Mouse (Mus musculus) gastrocnemius, adult 8-10 months (tissue): Measurements from ENCODE around the gene Magi2. TPM values are rescaled to one million over a fixed set of nuclear protein-coding genes. Genes with fewer than 3 reads are reported as not detected.

Experiments
- DNase-seq, 2 experiments: peaks; one replicate each; pipeline ENCODE4 v3.0.0; 2022; ENCODE audit warnings: low spot score in 2 of 2
- total RNA-seq, 4 experiments: library from RNA; stranded (reverse); gene quantifications; 2 replicates each; pipeline ENCODE4 v1.2.4; 2022

The Magi2 gene
- total RNA-seq, 4 experiments from 2014 or later = 0.70 to 1.4 (median 0.88) TPM

DNA sequence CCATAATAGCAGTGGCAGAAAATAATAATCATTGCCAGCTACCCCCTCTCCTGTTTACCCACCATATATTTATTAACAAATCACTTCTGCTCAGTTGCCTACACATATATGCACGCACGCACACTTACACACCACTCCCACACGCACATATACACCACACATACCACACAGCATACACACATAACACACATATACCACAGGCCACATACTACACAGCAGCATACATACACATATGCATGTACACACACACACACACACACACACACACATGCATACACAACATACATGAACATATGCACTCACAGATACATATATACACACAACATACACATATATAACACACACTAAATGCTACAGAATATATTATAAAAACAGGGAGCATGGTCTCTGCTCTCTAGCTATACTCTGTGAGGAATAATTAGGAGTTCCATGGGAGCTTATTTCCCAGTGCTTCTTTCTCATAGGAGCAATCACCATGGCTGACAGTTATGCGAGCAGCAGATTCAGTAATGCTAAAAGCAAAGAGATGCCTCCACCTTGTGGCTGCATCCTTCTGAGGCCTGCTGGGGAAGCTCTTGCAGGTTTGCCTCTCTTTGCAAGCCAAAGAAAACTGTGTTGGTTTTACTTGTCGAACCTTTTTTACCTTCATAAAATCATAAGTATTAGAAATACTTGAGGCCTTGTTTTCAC, 1410.6 kb downstream of the Magi2 start:
- no peak for DNase-seq

DNA sequence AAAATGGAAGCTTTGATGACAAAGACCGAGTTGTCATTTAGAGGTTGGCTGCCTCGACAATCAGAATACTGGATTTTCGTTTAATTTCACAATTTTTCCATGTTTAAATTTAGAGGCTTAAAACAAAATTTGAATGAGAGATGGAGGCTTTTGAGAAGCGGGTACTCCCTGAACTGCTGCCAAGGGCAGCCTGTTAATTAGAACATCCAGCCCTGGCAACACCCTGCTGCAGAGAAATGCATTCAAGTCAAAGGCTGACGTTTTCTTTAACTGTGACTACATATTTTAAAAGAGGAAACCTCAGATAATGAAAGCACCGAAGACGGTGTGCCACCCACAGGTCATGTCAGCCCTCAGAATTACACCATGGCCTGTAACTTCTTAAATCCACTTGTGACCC, 1415.4 kb downstream of the Magi2 start:
- DNase-seq = no peak

DNA sequence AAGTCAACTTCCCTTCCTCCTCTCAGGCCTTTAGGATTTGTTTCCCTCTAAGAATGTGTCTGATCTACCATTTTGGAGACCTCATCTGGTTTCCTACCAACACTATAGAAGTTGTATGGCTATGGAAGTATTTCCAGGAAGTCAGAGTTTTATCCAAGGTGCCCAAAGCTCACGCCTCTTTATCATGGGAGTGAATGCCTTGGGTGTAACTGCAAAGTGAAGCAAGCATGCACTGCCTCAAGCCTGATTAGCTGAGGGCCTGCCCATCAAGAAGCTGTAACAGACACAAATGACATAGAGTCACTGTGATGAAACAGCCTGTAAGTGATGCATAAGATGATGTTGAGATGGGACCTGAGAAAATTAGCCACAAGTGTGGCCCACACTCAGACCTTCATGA, 1416.9 kb downstream of the Magi2 start:
- no peak for DNase-seq

DNA sequence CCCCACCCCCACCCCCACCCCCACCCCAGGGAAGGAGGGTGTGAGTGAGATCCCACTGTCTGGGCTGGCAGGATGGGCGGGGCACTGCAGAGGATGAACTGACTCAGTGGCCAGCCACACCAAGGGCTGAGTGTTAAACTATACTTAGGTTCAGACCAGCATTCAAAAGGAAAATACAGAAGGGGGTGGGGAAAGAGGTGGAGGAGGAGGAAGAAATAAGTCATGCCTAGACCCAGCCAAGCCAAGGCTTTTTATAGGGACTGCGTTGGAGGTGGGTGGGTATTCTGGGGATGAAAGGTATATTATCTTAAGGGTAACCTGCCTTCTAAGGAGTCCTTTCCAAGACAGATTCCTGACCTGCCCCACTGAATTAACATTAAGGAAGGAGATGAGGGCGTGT, 1420.1 kb downstream of the Magi2 start:
- no peak for DNase-seq

DNA sequence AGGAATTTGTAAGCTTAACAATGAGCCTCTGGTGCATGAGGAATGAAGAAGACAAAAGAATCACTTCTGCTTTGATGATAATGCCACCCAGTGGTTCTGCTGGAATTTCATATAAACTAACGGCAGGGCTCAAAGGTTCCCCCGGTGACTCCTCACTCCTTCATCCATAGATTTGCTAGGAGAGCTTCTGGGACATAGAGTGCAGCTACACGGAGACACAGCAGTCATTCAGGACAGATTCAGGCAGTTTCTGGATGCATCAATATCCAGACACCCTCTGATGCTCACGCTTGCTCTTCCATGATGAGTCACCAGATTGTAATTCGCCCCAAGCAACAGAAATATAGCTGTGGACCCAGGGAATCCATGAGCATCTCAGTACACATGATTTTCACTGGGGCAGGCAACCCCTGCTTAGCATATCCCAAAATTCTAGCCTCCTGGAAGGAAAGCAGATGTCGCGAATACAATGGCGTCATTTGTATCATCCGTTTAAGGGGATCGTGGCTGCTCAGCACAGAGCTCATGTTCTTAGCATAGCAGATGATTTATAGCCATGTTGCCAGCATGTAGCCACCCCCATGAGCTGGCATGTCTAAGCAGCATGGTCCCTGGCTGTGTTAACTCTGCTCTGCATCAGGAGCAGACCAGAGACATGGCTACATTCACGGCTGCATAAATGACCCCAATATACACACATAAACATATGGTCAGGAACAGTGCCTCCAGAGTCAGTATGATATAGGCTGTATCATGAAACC, 1426.8 kb downstream of the Magi2 start:
- DNase-seq = no peak

DNA sequence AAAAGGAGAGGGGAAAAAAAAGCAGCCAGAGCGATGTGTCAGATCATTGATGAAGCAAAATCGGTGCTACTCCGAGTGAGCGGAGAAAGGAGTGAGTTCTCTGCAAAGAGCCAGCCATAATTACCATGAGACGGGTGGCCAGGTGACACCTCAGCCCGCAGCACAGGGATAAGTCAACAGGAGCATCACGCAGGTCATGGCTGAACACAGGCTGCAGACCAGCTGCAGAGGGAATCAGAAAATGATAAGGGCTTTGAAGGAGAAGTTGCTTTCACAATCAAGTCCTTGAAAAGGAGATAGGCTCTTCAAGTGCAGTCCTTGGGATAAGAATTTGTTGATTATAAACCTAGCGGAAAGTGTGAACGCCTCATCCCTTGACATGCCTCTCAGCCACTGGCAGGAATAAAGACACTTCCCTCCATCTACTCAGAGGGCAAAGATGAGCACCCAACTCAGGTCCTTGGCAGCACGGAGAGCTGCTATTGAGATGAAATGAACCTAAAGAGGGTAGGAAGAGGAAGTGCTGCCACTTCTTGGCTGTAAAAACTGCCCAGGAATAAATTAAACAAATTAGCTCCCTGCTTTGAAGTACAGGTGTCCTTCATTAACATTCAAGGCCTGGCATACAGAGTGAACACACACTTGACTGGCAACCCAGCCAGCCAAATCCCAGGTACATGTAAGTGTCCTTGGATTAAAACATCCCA, 1428.1 kb downstream of the Magi2 start:
- no peak for DNase-seq

DNA sequence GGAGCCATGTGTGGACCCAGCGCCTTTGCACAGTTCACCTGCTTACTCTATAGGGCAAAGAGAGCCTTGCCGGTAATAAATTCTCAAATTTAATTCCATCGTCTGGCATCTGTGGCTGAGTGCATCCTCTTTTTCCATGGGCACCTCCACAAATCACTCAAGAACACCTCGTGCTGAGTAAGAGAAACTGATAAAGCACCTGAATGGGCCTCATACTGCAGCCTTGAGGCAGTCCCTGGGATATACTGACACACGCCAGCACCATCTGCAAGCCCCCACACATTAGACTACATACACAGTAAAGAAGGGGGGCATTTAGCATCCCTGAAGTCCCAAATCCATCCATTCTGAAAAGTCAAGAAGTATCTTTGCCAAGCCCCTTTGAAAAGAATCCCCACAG, 1430.2 kb downstream of the Magi2 start:
- DNase-seq = no peak

DNA sequence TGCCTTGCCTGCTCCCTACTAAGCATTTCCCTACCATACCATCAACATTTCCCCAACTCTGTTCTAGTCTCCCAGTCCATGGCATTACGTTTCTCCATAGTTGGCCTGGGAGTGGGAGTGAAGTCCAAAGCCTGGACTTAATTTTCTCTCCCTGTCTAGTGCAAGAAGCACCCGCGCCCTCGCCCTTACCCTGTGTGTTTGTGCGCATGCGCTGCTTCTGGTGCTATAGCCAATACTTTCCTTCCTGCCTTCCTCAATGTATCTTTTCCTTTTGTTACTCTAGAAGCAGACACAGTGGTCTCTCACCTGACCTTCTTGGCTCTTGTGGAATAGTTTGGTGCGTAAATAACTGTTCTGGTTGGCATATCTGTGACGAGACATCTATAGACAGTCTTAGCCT, 1440.8 kb downstream of the Magi2 start:
- DNase-seq = no peak

DNA sequence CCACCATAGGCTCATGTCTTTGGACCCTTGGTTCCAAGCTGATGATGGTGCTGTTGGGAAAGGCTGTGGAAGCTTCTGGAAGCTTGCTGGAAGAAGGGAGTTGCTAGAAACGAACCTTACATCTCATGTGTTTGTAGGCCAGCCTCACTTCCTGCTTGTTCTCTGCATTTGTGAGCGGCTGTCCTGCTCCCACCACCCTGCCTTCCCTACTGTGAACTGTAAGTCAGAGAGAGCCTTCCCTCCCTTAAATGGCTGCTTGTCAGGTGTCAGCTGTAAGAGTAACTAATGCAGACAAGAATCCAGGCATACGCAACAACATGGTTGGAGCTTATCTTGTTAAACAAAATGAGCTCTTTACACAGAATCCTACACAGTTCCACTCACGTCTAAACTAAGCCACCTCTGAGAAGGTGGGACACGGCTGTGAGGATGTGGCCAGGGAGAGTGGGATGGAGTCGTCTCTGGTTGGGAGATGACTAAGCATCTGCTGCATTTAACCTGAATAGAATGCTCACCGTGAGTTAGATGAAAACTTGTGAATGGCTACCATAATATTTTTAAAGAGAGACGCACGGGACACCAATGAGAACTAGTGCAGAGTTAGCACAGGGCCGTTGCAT, 1442.0 kb downstream of the Magi2 start:
- DNase-seq = no peak

DNA sequence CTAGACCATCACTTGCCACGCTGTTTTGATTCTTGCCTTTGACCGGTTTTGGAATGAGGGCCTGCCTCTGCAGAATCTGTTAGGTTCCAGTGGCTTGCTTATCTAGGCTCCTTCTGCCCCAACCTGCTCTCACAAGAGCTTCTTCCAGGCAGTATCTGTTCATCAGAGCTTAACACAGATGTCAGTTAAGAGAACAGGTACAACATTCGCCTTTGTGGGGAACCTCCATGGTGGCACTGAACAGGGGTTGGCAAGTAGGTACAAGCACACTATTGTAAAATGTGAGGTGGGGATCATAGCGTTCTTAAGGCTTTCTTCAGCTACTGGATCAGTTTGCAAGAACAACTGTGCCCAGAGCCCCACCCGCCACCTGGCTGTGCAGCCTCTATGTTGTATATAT, 1442.6 kb downstream of the Magi2 start:
- DNase-seq = no peak

DNA sequence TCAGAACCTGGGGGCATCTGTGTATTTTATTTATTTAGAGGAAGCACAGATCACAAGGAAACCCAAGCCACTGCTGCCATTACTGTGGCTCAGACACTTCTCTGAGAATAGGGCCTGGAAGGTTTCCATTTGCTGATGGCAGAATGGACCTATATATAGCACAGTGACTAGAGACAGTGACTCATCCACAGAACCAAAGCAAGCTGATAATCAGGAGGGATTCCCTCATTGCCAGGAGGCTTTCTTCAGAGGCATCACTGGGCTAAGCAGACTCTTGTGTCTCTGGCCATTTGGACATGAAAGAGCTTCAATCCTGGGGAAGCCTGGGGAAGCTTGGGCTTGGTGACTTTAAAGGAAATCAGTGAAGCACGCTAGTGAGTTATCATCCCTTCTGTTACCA, 1445.0 kb downstream of the Magi2 start:
- peak; percentile 28 for DNase-seq

DNA sequence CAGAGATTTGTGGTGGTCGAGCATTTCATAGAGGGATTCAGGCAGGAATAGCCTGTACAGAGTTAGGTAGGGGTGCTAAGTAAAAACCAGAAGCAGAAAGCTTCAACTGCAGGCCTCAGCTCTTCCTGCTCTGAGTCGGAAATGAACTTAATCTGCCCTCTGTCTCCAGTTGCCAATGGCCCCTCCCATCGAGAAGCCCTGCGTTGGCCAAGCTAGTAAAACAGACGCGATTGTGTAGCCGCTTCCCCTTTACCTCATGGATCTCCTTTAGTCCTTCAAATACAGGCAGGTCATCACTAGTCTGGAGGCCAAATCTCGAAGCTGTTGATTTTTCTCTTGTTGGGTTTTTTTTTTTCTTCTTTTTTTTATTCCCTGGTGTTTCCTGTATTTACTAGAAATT, 1447.7 kb downstream of the Magi2 start:
- peak in 1 of 2 experiments; percentile 17 for DNase-seq

DNA sequence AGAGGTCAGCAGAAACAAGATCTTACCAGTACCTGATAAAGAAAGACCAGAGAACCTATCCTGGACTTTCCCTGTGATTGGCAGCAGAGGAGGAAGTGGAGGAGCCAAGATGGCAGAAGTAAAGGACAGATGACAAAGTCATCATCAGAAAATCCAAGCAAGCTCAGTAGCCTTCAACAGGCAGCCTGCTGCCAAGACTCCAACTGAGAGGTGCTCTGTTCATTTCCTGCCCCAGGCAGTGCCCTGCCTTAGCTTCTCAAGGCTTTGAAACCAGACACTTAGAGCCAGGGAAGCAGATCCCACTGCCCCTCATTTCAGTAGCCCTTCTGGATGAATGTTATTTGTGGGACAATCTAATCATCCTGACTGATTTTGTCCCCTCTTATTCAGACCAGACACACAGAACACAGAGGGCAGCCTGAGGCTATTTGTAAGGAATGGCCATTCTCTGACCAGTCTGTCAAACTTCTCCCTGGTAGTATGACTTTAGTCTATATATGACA, 1448.4 kb downstream of the Magi2 start:
- no peak for DNase-seq

DNA sequence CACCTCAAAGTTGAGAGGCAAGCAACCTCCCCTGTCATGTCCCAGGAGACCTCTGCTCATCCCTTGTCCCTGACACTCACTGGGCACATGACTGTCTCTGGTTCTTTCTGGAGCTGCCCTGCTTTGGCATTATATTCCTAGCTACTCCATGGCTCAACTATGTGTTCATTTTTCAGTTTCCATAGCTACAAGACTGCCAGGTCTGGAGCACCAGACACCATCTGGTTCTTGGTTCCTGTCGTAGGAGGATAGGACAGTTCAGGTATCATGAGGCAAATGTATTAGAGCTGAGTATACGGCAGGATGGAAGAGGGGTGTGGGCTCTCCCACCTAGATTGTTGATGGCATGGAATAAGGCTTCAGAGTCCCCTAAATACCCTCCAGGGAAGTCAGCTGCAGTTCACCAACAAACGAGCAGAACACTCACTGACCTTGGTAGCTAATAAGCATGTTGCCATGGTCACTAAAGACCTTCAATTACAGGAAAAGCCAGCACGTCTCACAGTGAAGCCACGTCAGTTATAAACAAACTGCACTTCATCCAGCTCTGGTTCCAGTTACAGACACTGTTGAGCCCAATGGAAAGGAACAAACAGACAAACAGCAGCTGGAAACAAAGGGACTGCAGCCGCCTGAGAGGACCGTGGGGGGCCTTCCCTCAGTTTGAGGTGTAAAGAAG, 1449.5 kb downstream of the Magi2 start:
- no peak for DNase-seq

DNA sequence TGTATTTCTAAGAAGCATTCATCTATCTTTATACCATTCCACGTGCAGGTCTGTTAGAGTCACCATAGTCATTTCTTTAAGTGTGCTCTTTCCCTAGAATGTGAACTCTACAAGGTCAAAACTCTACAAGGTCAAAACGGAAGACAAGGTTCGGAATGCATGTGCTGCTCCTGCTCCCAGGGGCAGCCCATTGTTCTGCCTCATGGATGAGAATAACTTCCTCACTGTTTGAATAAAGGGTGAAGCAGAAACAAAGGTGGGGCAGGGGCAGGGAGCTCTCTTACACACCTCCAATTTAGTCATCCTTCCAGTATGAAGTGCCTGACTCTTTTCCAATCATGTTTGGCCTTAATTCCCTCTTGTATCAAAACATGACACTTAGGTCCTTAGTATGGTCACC, 1450.4 kb downstream of the Magi2 start:
- DNase-seq = no peak

DNA sequence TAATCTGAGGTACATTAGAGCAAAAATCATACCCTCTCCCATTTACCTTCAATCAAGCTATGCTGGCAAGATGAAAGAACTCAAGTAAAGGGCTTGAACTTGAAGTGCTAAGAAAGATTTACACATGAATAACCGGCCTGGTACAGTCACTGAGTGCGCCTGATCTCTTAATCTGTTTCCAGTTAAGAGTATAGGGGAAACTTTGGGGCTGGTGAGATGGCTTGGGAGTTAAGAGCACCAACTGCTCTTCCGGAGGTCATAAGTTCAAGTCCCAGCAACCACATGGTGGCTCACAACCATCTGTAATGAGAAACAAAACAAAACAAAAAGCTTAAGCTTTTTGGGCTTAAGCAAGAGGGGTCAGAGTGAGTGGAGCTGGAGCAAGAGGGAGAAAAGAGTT, 1451.7 kb downstream of the Magi2 start:
- no peak for DNase-seq

DNA sequence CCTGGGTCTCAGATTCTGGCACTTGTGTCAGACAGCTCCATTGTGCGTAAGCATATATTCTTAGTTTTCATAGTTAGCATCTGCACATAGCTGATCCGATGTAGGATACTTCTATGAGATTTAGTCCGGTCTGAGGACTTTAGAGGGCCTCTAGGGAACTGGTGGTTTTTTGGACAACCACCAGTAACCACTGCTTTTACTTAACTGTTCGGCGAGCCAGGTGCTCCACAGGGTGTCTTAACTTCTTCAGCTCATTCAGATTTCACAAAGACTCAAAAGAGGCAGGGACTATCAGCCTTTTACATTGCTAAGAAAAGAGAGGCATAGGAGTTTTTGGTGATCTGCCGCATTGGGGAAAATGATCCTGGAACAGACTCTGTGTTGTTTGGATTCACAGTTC, 1453.1 kb downstream of the Magi2 start:
- no peak for DNase-seq

DNA sequence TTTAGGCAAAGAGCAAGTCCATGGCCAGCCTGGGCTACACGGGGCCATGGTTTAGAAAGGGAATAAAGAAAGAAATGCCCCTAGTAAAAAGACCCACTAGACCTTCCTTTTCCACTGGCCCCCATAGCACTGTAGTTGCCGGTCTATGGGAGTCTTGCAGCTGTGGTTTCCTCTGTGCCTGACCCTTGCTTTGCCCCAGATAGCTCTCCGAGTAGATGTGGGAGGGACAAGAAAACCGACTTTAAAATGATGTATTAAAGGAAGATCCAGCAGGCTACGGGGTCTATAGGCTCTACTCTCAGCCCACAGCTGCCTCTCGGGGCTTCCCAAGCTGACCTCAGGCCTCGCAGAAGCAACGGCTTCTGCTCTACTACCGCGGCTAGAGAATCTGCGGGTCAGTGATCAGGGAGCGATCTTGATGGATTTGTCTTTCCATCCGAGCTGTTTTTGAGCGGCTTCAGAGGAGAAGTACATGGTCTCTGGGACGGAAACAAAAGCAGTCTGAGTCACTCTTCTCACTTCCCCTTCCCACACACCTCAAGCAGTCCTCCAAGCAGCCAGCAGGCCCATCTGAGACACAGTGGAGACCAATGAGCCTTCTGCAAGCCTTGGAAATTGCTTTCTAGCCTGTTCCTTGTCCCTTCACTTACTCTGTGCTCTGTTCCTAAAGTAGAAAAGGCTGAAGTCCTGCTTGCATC, 1454.1 kb downstream of the Magi2 start:
- no peak for DNase-seq

DNA sequence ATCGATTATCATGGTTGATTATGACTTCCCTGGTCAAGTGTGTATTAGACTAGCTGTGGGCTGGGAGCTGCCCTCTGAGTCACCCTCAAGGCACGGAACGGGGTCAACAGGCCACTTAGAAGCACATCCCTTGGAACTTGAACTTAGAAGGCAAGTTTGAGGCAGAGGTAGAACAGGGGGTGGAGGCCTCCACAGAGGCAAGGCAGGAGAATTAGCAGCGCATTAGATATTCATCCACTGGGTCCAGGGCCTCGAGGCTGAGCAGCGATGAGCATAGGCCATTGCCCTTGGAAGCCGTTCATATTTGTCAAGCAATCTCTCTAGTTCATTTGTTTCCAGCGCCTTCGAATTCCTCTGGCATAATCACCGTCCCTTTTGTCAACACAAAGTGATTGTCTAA, 1454.8 kb downstream of the Magi2 start:
- no peak for DNase-seq

DNA sequence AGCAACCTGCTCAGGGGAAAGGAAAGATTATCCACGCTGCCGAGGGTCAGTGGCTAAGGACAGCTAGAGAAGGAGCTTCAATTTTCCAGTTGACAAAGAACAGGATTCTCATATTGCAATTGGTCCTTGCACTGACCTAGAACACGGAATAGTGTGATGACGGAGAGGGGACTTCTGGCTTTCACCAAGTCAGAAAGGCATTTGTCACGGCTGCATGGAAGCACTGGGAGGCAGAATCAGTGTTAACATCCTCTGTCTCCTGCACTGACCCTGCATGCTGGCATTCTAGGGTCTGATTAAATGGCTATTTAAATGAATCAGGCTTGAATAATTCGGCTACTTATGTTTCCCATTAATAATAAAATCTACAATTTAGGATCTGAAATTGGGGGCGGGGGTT, 1455.4 kb downstream of the Magi2 start:
- DNase-seq = no peak

DNA sequence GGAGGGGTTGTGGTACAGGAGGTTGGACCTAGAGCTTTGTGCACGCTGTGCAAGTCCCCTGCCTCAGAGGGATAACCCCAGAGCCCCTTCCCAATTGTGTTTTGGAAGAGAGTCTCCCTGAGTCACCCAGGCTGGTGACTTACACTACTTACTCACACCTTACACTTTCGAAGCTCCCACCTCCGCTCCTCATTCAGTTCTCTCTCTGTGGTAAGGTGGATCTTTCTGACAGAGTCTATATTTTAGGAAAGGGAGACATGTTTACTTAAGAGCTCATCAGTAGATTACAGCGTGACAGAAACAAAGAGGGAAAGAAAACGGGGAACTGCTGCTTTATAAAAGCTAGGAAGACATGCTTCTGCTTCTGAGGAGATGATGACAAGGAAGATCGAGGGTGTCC, 1457.3 kb downstream of the Magi2 start:
- no peak for DNase-seq
